Mouse (Mus musculus): Measurements from ENCODE around the gene Abtb2.

GRCm38 (mm10) chr2:103659167-103659566 lies 93.1 kb downstream of the Abtb2 start:
- TF ChIP-seq CTCF (IDR thresholded peaks at IDR 0.05; ENCODE audit: low read depth, low read length) = no peak
- TF ChIP-seq POLR2A (IDR thresholded peaks at IDR 0.05; ENCODE audit: insufficient read depth, low read length) = no peak
- TF ChIP-seq EP300 (IDR thresholded peaks at IDR 0.05; ENCODE audit: insufficient read depth, low read depth, low read length) = no peak
